Mouse (Mus musculus): ENCODE results near the gene Ctnna3. TPM values are rescaled to one million over a fixed set of nuclear protein-coding genes. Genes with fewer than 3 reads are reported as not detected.

Gene Ctnna3
- total RNA-seq, 1 experiment from 2014 or later = 1.3 TPM

- no peak for DNase-seq
Observed at GRCm38 (mm10) chr10:63933946-63934345, 504.0 kb downstream of the Ctnna3 start.

GRCm38 (mm10) chr10:63945534-63945933 is 515.6 kb downstream of the Ctnna3 start:
- no peak for DNase-seq

- DNase-seq = no peak
Observed at GRCm38 (mm10) chr10:63947266-63947665, 517.4 kb downstream of the Ctnna3 start.

- DNase-seq = peak; percentile 5
Observed at GRCm38 (mm10) chr10:63950867-63951266, 521.0 kb downstream of the Ctnna3 start.

GRCm38 (mm10) chr10:63951481-63951880 is 521.6 kb downstream of the Ctnna3 start:
- no peak for DNase-seq

GRCm38 (mm10) chr10:63954308-63954930 is 524.5 kb downstream of the Ctnna3 start:
- peak; percentile 32 for DNase-seq

- DNase-seq = no peak
Observed at GRCm38 (mm10) chr10:63972300-63972699, 542.4 kb downstream of the Ctnna3 start.

- DNase-seq = no peak
Observed at GRCm38 (mm10) chr10:63978101-63978500, 548.2 kb downstream of the Ctnna3 start.

GRCm38 (mm10) chr10:63978535-63978934 is 548.6 kb downstream of the Ctnna3 start:
- DNase-seq = no peak

GRCm38 (mm10) chr10:63978969-63979368 is 549.1 kb downstream of the Ctnna3 start:
- DNase-seq = no peak

GRCm38 (mm10) chr10:63979410-63979809 is 549.5 kb downstream of the Ctnna3 start:
- no peak for DNase-seq

GRCm38 (mm10) chr10:63985576-63985975 is 555.7 kb downstream of the Ctnna3 start:
- no peak for DNase-seq

- no peak for DNase-seq
Observed at GRCm38 (mm10) chr10:63994251-63994650, 564.4 kb downstream of the Ctnna3 start.

- DNase-seq = peak; percentile 21
Observed at GRCm38 (mm10) chr10:64001531-64001930, 571.6 kb downstream of the Ctnna3 start.

- no peak for DNase-seq
Observed at GRCm38 (mm10) chr10:64001996-64002395, 572.1 kb downstream of the Ctnna3 start.

GRCm38 (mm10) chr10:64020347-64020746 is 590.4 kb downstream of the Ctnna3 start:
- no peak for DNase-seq

- DNase-seq = peak; percentile 12
Observed at GRCm38 (mm10) chr10:64023340-64023739, 593.4 kb downstream of the Ctnna3 start.

- DNase-seq = no peak
Observed at GRCm38 (mm10) chr10:64030901-64031300, 601.0 kb downstream of the Ctnna3 start.

- DNase-seq = no peak
Observed at GRCm38 (mm10) chr10:64039760-64040535, 610.0 kb downstream of the Ctnna3 start.

GRCm38 (mm10) chr10:64041218-64041617 is 611.3 kb downstream of the Ctnna3 start:
- no peak for DNase-seq

- DNase-seq = no peak
Observed at GRCm38 (mm10) chr10:64041892-64042291, 612.0 kb downstream of the Ctnna3 start.

- no peak for DNase-seq
Observed at GRCm38 (mm10) chr10:64049151-64049550, 619.3 kb downstream of the Ctnna3 start.

- DNase-seq = no peak
Observed at GRCm38 (mm10) chr10:64049946-64050345, 620.0 kb downstream of the Ctnna3 start.

GRCm38 (mm10) chr10:64063704-64064103 is 633.8 kb downstream of the Ctnna3 start:
- no peak for DNase-seq

All from adrenal gland, postnatal 14 days (tissue).